Mouse (Mus musculus) heart, adult 8-10 months (tissue): ENCODE results near the gene Dchs1. TPM values are rescaled to one million over a fixed set of nuclear protein-coding genes. Genes with fewer than 3 reads are reported as not detected.
"Not testable (repeated sequence)": the region's sequence is repeated elsewhere in the genome, so short reads cannot be mapped to it uniquely, and the experiment has no call there.

Source experiments
- DNase-seq: peaks from one replicate; pipeline ENCODE4 v3.0.0; 2022; ENCODE audit warnings: low spot score
- total RNA-seq, 4 experiments: library from RNA; stranded (reverse); gene quantifications; 2 replicates each; pipeline ENCODE4 v1.2.4; 2022

Gene Dchs1
- total RNA-seq, 4 experiments from 2014 or later: 4.3 to 8.7 (median 7.3) TPM

DNA sequence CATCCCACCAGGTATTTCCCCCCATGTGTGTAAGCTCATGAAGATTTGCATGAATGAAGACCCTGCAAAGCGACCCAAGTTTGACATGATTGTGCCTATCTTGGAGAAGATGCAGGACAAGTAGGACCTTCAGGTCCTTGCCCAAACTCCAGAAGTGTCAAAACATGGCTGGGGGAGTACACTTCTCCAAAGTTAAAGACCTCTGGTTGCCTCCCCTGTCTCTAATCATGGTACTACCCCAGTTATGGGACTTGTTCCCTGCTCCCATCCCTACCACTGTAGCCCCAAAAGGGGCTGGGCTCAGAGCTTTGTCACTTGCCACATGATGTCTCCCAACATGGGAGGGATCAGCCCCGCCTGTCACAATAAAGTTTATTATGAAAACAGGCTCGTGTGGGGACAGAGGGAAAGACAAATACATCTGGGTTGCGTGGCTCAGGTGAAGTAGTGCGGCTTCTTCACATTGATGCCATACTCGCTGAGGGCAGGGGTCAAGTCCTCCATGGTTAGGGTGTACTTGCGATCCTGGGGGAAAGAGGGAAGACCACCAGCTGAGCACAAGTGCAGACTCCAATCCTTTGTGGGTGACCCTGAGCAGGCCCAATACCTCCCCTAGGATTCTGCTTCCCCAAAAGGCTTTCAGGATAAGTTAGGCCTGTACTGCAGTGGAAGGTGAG lies 44.8 kb downstream of the Dchs1 start:
- DNase-seq: not testable (repeated sequence)

DNA sequence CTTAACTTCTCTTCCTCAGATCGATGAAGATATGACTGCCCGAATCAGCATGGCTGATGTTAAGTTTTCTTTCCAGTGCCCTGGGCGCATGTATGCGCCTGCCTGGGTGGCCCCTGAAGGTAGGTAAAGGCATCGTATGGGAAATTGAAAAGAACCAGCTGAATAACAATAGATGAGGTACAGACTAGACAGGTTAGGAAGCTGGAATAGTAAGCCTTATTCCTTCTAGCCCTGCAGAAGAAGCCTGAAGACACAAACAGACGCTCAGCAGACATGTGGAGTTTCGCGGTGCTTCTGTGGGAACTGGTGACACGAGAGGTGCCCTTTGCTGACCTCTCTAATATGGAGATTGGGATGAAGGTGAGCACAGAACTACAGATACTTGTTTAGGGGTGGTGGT lies 45.5 kb downstream of the Dchs1 start:
- DNase-seq: no peak

- no peak for DNase-seq
Observed at GRCm38 (mm10) chr7:105740851-105741250, 46.6 kb downstream of the Dchs1 start.

- DNase-seq: no peak
Observed at GRCm38 (mm10) chr7:105740089-105740795, 47.2 kb downstream of the Dchs1 start.

- DNase-seq: peak; percentile 89
Observed at GRCm38 (mm10) chr7:105738948-105739347, 48.5 kb downstream of the Dchs1 start.

- DNase-seq: no peak
Observed at GRCm38 (mm10) chr7:105738286-105738685, 49.2 kb downstream of the Dchs1 start.

DNA sequence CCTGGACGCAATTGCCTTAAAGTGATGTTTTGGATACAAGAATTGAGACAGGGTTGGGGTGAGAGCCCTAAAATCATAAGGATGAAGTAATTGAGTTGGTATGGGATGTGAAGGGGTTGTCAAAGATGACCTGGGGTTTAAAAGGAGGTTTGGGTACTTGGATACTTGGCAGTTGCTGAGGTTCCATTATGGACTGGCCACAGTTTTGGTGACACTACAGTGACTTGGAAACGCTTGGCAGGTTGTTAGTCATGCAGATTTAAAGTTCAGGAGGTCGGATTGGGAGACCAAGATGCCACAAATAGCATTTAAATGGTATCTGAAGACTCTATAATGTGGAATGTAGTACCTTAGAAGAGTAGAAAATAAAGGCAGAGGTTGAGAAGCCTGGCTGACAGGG lies 49.8 kb downstream of the Dchs1 start:
- DNase-seq: no peak

DNA sequence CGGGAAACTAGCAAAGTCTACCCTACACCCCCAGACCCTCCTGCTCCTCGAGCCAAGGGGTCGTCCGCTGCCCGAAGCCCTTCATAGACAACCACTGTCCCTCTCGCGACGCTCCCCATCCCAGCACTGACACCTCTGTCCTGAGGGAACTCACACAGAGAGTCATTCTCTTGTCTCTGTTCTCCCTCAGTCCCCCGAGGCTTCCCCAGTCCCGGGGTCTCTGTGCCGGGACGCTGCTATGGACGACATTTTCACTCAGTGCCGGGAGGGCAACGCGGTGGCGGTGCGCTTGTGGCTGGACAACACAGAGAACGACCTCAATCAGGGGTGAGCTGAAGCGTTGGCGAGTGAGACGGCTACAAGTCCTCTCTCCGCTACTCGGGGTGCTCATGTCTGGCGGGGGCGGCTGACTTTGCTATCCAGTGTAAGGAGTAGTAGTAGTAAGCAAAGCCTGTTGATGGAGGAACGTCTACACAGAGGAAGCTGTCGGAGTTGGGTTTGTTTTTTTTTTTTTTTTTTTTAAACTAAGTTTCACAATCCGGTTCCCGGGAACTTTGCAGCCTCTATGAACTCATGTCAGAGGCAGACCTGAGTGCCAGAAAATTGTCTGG lies 50.4 kb downstream of the Dchs1 start, which contains the start of gene Rrp8:
Gene Rrp8, minus strand, starts transcription at position 475 of the 611 bp plus-strand sequence.
- DNase-seq: peak; percentile 54

GRCm38 (mm10) chr7:105736264-105736901 lies 51.1 kb downstream of the Dchs1 start, which contains the start of gene Ilk:
Gene Ilk (plus strand): TSS chr7:105736592.
- peak; percentile 96 for DNase-seq

DNA sequence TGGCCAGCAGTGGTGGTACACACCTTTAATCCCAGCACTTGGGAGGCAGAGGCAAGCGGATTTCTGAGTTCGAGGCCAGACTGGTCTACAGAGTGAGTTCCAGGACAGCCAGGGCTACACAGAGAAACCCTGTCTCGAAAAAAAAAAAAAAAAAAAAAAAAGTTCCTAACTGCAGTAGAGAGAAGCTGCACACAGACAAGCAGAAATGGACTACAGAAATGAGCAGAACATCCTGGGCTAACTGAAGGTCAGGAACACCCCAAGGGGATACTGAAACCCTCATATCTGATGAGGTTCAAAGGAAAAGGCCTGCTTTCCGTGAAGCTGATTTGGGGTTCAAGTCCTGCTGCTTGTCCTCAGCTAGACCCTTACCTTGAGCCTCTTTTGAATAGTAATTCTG lies 52.0 kb downstream of the Dchs1 start:
- DNase-seq: not testable (repeated sequence)

DNA sequence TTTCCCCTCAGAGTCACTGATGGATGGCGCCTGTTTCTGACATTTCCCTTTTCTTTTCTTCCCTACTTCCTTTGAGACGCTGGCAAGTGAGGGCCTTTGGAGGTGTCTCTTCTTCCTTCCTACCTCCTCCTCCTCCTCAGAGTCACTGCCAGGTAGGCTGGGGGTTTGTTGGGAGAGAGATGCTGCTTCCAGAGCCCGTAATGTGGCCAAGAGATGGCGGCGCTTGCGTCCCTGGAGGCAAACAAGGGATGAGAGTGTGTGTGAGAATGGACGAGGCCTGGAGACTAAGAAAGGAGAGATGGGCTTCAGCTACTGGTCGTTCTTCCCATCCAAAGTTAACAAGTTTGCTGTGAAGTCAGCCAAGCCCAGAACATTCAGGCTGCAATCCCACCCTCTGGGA lies 52.6 kb downstream of the Dchs1 start:
- no peak for DNase-seq

DNA sequence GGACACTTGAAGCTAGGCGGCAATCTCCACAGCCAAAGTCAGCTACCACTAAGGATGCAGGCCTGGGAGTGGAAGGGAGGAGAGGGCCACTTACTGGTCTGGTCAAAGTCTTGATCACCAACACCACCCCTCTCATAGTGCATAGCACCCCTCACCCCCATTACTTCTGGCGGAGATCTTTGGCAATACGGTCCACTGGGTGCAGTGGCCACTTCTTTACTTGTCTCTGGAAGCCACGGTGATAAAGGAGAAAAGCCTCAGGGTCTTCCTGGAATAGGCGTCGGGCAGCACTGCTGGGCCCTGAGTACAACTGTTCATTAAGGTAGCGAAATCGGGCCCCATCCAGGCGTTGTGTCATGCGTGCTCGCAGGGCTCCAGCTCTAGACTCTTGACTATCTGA lies 53.6 kb downstream of the Dchs1 start:
- DNase-seq: no peak

GRCm38 (mm10) chr7:105728701-105729428 lies 58.6 kb downstream of the Dchs1 start:
- no peak for DNase-seq

DNA sequence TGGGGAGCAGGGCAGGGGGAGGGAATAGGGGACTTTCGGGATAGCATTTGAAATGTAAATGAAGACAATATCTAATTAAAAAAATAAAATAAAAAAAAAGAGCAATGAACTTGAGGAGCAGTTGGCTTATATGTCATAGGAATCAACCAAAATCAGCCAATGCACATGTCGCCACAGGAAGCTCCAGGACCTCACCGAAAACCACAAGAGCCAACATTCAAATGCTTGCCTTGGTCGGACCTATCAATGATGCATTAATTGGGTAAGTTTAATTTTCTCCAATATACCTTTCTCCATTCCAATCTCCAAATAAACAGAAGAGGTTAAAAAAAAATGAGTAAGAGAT lies 60.5 kb downstream of the Dchs1 start:
- DNase-seq: no peak

DNA sequence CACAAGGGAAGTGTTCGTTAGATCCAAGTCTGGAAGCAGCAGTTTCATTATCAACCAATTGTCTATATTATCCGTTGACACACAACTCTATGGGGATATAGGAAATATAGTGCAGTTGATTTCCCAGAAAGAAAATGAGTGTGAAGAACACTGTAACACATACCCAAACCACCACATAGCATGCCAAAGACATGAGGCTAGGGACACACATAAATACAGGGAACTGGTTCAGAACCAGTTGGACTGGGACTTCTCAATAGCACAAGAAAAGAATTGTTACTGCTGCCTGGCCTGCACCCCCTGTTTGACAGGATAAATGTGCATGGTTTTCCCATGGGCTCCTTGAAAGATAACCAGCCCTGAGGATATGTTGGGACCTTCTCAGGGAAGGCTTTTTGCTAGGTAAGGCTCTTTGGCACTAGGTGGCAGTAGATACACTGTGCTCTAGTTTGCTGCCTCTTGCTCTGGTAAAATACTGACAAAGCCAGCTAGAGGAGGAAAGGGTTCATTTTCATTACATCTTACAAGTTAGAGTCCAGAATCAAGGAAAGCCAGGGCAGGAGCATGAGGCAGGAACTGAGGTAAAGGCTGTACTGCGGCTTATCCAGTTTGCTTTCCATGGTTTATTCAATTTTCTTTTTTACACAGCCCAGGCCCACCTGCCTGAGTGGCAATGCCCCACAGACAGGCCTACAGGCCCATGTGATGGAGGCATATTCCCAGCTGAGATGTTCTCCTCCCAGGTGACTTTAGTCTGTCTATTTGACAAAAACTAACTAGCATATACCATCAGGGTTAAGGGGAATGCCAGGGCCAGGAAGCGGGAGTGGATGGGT lies 61.1 kb downstream of the Dchs1 start:
- DNase-seq: peak; percentile 75

- DNase-seq: no peak
Observed at GRCm38 (mm10) chr7:105721916-105722315, 65.5 kb downstream of the Dchs1 start.

DNA sequence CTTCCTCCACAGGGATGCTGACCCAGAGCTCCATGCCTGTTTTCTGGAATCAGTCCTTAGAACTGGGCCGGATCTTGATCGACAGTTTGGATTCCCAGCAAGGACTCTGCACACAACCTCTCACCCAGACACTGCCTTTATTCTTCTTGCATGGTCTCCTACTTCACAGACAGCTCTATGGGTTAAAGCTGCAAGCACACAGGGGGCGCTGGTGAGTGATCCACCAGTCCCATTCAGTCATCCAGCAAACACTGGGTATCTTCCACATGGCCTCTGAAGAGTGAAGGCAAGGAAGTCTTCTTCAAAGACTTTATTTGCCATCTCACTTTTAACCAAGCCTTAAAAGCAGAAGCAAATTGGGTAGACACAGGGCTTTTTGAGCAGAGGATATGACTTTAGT lies 72.1 kb downstream of the Dchs1 start:
- DNase-seq: no peak

GRCm38 (mm10) chr7:105708733-105709132 lies 78.7 kb downstream of the Dchs1 start:
- DNase-seq: no peak

DNA sequence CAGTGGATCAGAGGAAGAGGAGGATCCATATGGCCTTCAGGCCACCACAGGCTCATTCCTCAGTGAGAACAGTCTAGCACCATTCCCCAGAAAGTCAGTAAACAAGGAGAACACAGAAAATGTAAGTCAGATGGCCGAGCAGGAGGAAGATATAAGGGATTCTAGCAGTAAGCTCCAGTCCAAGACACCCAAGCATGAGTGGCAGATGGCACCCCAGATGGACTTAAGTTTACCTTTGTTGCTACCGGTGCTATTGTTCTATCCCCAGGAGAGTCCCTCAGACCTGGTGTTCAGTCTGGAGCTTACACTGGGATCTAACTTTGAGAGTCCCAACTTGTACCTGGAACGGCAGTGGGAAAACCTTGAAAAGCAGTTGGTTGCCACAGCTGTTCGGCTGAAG lies 83.6 kb downstream of the Dchs1 start:
- no peak for DNase-seq

- no peak for DNase-seq
Observed at GRCm38 (mm10) chr7:105703184-105703583, 84.3 kb downstream of the Dchs1 start.
